Mouse (Mus musculus) forebrain, embryonic 13.5 days (tissue): ENCODE measurements at regions not wholly inside any gene's neighbourhood (a gene's known extent, or its start where the extent isn't known, plus 50 kb on each side); places are given as distances from the start of the nearest gene placed in this dataset.
A peak's percentile ranks its signal among the peaks of the same experiment; 100 is the strongest.

Experiments
- ATAC-seq: fragments of 200-750 bp; cut with Nextera tagmentation; 2 replicates; pipeline ENCODE4 v1.8.0; 2017
- H3K27ac ChIP-seq: fragments of 300-500 bp; sonication (generic); 2 replicates; pipeline ENCODE4 v1.5.1; 2015; ENCODE audit warnings: inconsistent platforms, mild to moderate bottlenecking, moderate library complexity
- H3K27me3 ChIP-seq: fragments of 300-500 bp; sonication (generic); 2 replicates; pipeline ENCODE4 v1.6.1; 2015; ENCODE audit warnings: mild to moderate bottlenecking, inconsistent platforms
- H3K36me3 ChIP-seq: fragments of 300-500 bp; sonication (generic); 2 replicates; pipeline ENCODE4 v1.6.1; 2015; ENCODE audit warnings: mild to moderate bottlenecking, inconsistent platforms; ENCODE audit not compliant: poor library complexity, severe bottlenecking
- H3K4me1 ChIP-seq: fragments of 300-500 bp; sonication (generic); 2 replicates; pipeline ENCODE4 v1.6.1; 2015; ENCODE audit warnings: inconsistent platforms
- H3K4me2 ChIP-seq: fragments of 300-500 bp; sonication (generic); 2 replicates; pipeline ENCODE4 v1.6.1; 2015; ENCODE audit warnings: inconsistent platforms, mild to moderate bottlenecking, moderate library complexity
- H3K4me3 ChIP-seq: fragments of 300-500 bp; sonication (generic); 2 replicates; pipeline ENCODE4 v1.5.1; 2015; ENCODE audit warnings: mild to moderate bottlenecking, inconsistent platforms
- H3K9ac ChIP-seq: fragments of 300-500 bp; sonication (generic); 2 replicates; pipeline ENCODE4 v1.6.1; 2015; ENCODE audit warnings: mild to moderate bottlenecking, inconsistent platforms
- H3K9me3 ChIP-seq: fragments of 300-500 bp; sonication (generic); replicated peaks from 2 replicates; pipeline ENCODE4 v1.6.1; 2016; ENCODE audit warnings: inconsistent platforms
- WGBS: fragments of 180-500 bp; shearing (Covaris S2); methylation state at CpG from one replicate; pipeline ENCODE4 v1.1.7; 2015; 5-methylcytosine and 5-hydroxymethylcytosine counted together

DNA sequence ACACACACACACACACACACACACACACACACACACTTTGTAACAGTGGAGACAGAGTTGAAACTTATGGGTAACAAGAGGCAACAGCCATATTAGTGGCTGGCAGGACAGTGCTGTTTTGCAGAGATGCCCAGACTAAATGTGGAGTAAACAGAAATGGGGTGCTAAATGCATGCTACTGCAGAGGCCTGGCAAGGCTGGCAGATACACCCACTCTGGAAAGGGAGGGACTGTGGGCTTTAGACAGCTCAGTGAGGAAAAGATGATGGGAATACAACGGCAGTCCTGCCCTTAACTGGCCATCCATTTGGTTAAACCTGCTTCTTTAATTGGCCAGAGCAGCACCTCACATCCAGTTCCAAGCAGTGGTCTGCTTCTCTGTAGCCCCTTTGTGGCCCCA is 113.7 kb upstream of the Topaz1 start:
- Histone ChIP-seq H3K4me3 (no peak overlapping the region), H3K36me3 (no peaks in the 10 kb centered on the region), H3K4me1 (peaks cover 31% of the 10 kb centered on the region), H3K27me3 (peaks cover 69% of the 10 kb centered on the region), H3K9ac (no peak overlapping the region), H3K27ac (no peak overlapping the region), H3K4me2 (no peak overlapping the region), H3K9me3 (no peaks in the 10 kb centered on the region)
- WGBS = 79% methylated on average over 1 of the region's 1 CpGs
- no peak for ATAC-seq

DNA sequence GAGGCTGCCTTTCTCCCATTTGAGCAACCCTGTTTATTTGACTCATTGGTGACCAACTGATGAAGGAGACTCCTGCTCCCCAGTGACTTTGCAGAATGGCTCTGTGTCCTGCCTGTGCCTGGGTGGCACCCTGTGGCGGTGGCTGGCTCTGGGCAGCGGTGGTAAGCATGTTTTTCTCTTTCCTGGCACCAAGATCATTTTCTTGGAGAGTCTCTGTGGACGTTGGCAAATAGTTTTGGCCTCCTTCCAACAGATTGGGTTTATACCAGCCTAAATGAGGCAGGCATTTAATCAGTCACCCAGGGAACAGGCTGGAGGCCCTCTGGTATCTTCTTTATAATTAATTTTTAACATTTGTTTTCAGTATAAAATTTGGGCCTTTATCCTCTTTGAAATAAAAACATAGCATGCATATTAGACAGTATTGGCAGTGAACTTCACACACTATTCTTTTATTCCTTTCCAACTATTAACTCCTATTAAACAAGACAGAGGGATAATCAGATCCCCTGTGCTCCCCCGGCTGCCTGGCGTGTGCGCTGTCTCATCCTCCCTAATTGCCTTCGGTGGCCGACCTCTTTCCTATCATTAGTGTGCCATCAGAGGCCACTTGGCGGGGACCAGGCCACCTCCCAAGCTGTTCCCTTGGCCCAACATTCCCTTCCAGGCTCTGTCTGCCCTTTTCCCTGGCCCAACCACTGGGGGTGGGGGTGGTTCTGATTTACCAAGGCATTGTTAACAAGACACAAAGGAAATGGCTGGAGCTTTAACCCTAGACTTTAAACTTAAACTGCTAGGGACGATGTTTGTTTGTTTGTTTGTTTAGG is 111.8 kb upstream of the Topaz1 start:
- ATAC-seq = peak; percentile 91
- no peak overlapping the region for H3K9ac ChIP-seq
- H3K9me3 ChIP-seq = no peaks in the 10 kb centered on the region
- H3K4me2 ChIP-seq = no peak overlapping the region
- WGBS = 17% methylated on average over 10 of the region's 10 CpGs
- peaks cover 20% of the 10 kb centered on the region for H3K4me1 ChIP-seq
- H3K27me3 ChIP-seq = peaks cover 71% of the 10 kb centered on the region
- H3K27ac ChIP-seq = peak overlapping the region; percentile 72
- no peaks in the 10 kb centered on the region for H3K36me3 ChIP-seq
- H3K4me3 ChIP-seq = no peak overlapping the region

DNA sequence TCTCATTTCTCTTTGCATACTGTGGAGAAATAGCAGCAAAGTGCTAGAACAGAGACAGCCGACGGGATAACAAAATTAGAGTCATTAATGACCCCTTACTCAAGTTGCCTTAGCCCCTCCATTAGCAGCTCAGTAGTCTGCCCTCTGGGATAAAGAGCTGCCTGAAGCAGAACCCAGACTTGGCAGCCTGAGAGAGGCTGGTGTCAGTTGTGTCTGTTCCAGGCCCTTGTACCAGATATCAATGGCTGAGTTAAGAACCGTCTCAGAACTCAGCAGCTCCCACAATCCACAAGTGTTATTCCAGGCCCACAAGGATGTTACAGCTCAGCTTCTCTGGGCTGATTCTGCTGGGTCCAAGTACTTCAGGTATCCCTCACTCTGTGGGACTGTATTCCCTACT is 109.6 kb upstream of the Topaz1 start:
- H3K4me1 ChIP-seq = peaks cover 13% of the 10 kb centered on the region
- H3K9ac ChIP-seq = no peak overlapping the region
- no peaks in the 10 kb centered on the region for H3K9me3 ChIP-seq
- no peak for ATAC-seq
- H3K27me3 ChIP-seq = peaks cover 76% of the 10 kb centered on the region
- 45% methylated on average over 3 of the region's 3 CpGs for WGBS
- H3K36me3 ChIP-seq = no peaks in the 10 kb centered on the region
- H3K4me2 ChIP-seq = no peak overlapping the region
- H3K4me3 ChIP-seq = no peak overlapping the region
- H3K27ac ChIP-seq = no peak overlapping the region

DNA sequence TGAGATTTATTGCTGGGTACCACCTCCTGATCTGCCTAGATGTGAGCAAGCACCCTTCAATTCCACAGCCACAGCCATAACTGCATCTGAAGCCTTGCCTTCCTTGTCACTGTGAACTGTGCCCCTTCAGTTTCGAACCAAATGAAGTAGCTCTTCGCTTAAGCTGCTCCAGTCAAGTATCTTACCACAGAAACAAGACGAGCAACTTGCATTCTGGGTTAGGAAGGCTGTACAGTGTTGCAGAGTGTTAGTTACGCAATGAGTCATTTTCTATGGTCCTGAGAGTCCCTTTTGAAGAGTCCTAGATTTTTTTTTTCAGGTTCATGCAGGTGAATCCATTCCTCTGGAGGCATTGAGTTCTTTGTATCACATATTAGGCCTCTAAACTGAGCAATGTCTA is 107.9 kb upstream of the Topaz1 start:
- no peak for ATAC-seq
- H3K36me3 ChIP-seq = no peaks in the 10 kb centered on the region
- no peak overlapping the region for H3K27ac ChIP-seq
- no peak overlapping the region for H3K4me3 ChIP-seq
- H3K27me3 ChIP-seq = peaks cover 75% of the 10 kb centered on the region
- H3K9ac ChIP-seq = no peak overlapping the region
- H3K4me2 ChIP-seq = no peak overlapping the region
- peaks cover 13% of the 10 kb centered on the region for H3K4me1 ChIP-seq
- WGBS = 80% methylated on average over 4 of the region's 4 CpGs
- no peaks in the 10 kb centered on the region for H3K9me3 ChIP-seq

DNA sequence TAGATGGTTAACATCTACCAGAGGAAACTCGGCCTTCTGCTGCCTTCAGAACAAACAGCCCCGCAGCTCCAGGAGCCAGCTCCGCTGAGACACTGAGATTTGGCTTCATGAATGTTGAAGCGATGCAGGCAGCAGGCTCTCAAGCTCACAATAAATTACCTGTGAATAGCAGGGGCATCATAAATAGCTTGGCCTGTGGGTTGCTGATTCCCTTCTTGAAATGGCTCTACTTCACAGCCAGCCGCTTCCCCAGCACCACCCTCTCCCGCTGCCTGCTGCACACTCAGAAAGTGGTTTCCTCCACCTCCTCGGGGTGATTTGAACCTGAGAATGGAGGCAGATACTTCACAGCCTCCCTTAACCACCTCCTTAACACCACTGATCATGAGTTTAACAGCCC is 104.2 kb upstream of the Topaz1 start:
- ATAC-seq = no peak
- Histone ChIP-seq H3K27me3 (peaks cover 77% of the 10 kb centered on the region), H3K4me2 (no peak overlapping the region), H3K36me3 (no peaks in the 10 kb centered on the region), H3K9me3 (no peaks in the 10 kb centered on the region), H3K4me1 (0 out of 2 replicates have a peak, but pooled peaks cover 4% of the 10 kb centered on the region), H3K9ac (no peak overlapping the region), H3K27ac (no peak overlapping the region), H3K4me3 (no peak overlapping the region)
- 59% methylated on average over 7 of the region's 7 CpGs for WGBS

DNA sequence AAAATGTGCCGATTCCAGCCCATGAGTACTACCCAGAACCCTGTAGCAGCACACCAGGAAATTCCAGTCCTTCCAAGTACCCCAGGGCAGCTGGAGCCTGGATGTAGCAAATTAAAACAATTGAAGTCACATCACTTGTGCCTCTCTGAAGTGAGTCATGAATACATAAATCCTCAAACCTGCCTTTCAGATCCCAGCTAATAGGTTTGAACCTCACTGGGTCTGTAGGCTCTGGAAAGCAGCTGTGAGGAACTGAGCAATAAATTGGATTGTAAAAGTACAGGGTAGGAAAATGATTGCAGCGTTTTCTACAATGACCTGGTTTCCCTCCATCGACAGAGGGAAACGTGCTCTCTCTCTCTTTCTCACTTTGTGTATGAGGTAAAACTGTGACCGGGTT is 101.6 kb upstream of the Topaz1 start:
- 82% methylated on average over 5 of the region's 5 CpGs for WGBS
- Histone ChIP-seq H3K27ac (no peak overlapping the region), H3K9ac (no peak overlapping the region), H3K4me1 (0 out of 2 replicates have a peak, but pooled peaks cover 4% of the 10 kb centered on the region), H3K27me3 (peaks cover 55% of the 10 kb centered on the region), H3K9me3 (no peaks in the 10 kb centered on the region), H3K4me3 (no peak overlapping the region), H3K4me2 (no peak overlapping the region), H3K36me3 (no peaks in the 10 kb centered on the region)
- ATAC-seq = no peak

DNA sequence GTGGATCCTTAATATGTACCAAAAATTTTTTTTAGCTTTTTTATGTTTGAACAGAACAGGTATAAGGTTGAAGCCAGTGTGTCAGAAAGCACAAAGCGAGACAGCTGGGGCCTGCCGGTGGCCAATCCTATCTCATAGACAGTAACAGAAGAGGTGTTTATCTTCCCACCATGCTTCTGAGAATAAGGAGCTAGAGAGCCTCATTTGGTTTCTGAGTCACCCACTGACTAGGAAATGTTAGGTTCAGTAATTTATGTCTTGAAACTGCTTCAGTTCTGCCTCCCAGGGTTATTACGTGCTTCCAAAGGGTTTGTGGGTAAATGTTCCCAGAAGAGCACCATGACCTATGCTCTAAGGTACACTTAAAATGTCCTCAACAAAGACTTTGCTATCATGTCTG is 96.3 kb upstream of the Topaz1 start:
- Histone ChIP-seq H3K4me2 (no peak overlapping the region), H3K4me3 (no peak overlapping the region), H3K4me1 (0 out of 2 replicates have a peak, but pooled peaks cover 4% of the 10 kb centered on the region), H3K9ac (no peak overlapping the region), H3K9me3 (no peaks in the 10 kb centered on the region), H3K36me3 (no peaks in the 10 kb centered on the region), H3K27ac (no peak overlapping the region), H3K27me3 (peaks cover 11% of the 10 kb centered on the region; the same call in 1 of the 2 replicates)
- no peak for ATAC-seq
- 82% methylated on average over 3 of the region's 3 CpGs for WGBS

DNA sequence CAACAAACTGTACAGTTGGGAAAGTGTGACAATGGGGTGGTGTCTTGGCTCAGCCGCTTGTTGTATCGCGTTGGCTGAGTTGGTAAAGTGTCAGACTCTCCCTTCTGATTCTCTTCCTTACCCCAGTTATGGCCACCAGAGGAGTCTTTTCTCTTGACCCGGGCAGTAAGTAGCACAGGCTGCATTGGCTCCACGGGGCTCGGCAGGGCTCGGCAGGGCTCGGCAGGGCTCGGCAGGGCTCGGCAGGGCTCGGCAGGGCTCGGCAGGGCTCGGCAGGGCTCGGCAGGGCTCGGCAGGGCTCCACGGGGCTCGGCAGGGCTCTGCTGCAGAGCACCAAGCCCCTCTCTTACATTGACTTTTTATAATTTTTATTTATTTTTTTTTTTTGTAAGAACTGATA is 91.6 kb upstream of the Topaz1 start:
- no peak for ATAC-seq
- WGBS = 47% methylated on average over 17 of the region's 17 CpGs

DNA sequence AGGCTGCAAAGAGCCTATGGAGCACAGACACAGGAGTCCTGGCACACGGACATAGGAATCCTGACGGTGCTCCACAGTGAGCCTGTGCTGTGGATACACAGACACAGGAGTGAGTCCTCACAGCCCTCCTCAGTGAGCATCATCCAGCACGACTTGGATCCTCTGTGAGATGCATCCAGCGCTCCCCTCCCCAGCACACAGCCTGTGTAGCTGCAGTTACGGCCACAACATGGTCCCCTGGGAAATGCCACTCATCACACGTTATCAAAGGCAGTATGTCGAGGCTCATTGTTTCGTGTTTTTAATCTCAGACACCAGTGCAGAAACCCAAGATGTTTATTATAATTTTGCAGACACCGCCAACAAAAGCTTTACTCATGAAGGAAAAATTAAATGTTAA is 87.1 kb upstream of the Topaz1 start:
- no peak overlapping the region for H3K27ac ChIP-seq
- no peak for ATAC-seq

More for the DNA sequence above, 91.6 kb upstream of the Topaz1 start:
- no peak overlapping the region for H3K4me3 ChIP-seq
- no peak overlapping the region for H3K9ac ChIP-seq
- 0 out of 2 replicates have a peak, but pooled peaks cover 3% of the 10 kb centered on the region for H3K27me3 ChIP-seq
- no peaks in the 10 kb centered on the region for H3K4me1 ChIP-seq
- no peak overlapping the region for H3K4me2 ChIP-seq
- no peak overlapping the region for H3K27ac ChIP-seq
- H3K36me3 ChIP-seq = no peaks in the 10 kb centered on the region
- no peaks in the 10 kb centered on the region for H3K9me3 ChIP-seq

DNA sequence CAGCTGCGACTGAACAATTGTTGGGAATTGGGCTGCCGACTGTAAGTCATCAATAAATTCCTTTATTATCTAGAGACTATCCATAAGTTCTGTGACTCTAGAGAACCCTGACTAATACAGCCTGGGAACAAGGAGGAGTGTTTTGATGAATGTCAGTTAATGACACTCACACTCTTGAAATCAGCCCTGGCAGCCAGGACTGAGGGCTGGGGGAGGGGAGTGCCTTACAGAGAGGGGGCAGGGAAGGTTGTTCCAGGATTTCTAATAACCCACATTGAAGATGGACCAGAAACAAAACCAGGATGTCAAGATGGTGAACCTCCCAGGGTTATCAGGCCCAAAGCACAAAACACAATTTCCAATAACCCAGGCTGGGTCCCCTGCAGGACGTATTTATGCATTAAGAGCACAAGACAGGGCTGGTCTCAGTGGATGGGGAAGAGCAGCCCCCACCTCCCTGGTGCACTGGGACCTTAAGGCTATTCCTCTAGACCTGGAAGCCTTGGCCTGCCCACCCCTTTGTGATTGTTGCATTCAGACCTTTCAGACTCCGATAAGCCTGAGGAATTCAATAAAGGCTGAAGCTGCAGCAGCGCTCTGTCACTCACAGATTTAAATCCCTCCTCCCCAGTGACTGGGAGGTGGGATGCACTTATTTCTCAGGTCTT is 80.0 kb upstream of the Topaz1 start:
- Histone ChIP-seq H3K9ac (0 out of 2 replicates have a peak overlapping the region, but pooled peaks have one; percentile 5), H3K4me1 (peaks cover 11% of the 10 kb centered on the region), H3K27ac (peak overlapping the region; percentile 31; the same call in 1 of the 2 replicates), H3K27me3 (no peaks in the 10 kb centered on the region), H3K4me3 (no peak overlapping the region), H3K36me3 (no peaks in the 10 kb centered on the region), H3K4me2 (no peak overlapping the region), H3K9me3 (no peaks in the 10 kb centered on the region)
- ATAC-seq = no peak
- 28% methylated on average over 5 of the region's 5 CpGs for WGBS

More for the DNA sequence above, 87.1 kb upstream of the Topaz1 start:
- H3K36me3 ChIP-seq = no peaks in the 10 kb centered on the region
- H3K4me2 ChIP-seq = no peak overlapping the region
- no peaks in the 10 kb centered on the region for H3K4me1 ChIP-seq
- H3K4me3 ChIP-seq = no peak overlapping the region
- no peak overlapping the region for H3K9ac ChIP-seq
- 75% methylated on average over 9 of the region's 9 CpGs for WGBS
- H3K27me3 ChIP-seq = no peaks in the 10 kb centered on the region
- no peaks in the 10 kb centered on the region for H3K9me3 ChIP-seq

DNA sequence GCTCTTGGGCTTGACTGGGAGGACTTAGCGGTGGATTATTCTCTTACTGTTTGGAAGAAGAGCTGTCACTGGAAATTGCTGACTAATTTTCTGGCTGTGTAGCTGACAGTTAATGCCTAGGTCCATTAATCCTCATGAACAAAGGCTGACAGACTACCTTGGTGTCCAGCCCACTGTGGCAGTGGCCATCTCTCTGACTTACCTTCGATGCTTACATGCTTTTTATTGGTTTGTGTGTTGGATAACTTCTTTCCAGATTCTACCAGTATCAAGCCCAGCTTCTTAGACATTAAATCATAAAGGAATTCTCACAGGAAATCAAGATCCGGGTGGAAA is 79.5 kb upstream of the Topaz1 start:
- Histone ChIP-seq H3K4me1 (peaks cover 11% of the 10 kb centered on the region), H3K27me3 (no peaks in the 10 kb centered on the region), H3K36me3 (no peaks in the 10 kb centered on the region), H3K9ac (0 out of 2 replicates have a peak overlapping the region, but pooled peaks have one; percentile 5), H3K27ac (no peak overlapping the region), H3K9me3 (no peaks in the 10 kb centered on the region), H3K4me3 (no peak overlapping the region), H3K4me2 (no peak overlapping the region)
- ATAC-seq = no peak
- 52% methylated on average over 3 of the region's 3 CpGs for WGBS

DNA sequence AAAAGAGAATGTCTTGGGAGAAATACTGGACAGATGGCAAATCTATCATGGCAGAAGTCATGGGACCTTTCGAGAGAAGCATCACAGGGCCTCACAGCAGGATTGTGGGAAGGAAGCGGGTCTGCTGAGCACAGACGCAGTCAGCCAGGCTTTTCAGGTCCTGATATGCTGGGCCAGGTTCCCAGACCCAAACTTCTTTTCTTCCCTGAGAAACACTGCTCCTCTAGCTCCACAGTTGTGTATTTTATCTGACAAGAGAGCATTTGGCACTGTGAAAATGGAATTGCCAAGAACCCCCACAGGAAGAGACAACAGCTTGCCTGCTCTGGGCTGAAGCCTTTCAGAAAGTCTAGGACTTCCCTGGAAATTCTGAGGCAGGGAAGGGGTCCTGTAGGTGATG is 73.4 kb upstream of the Topaz1 start:
- H3K4me1 ChIP-seq = peaks cover 16% of the 10 kb centered on the region
- H3K36me3 ChIP-seq = no peaks in the 10 kb centered on the region
- no peak overlapping the region for H3K4me3 ChIP-seq
- H3K9me3 ChIP-seq = no peaks in the 10 kb centered on the region
- WGBS = 77% methylated on average over 3 of the region's 3 CpGs
- no peak overlapping the region for H3K9ac ChIP-seq
- no peak overlapping the region for H3K27ac ChIP-seq
- no peak for ATAC-seq
- no peak overlapping the region for H3K4me2 ChIP-seq
- peaks cover 16% of the 10 kb centered on the region; the same call in 1 of the 2 replicates for H3K27me3 ChIP-seq
